Mouse (Mus musculus): ENCODE data around the gene Dab1. TPM values are rescaled to one million over a fixed set of nuclear protein-coding genes. Genes with fewer than 3 reads are reported as not detected.

Dab1 gene
- polyA plus RNA-seq, 1 experiment: 1.5 TPM

GRCm38 (mm10) chr4:104436411-104436810 is 817.3 kb downstream of the Dab1 start:
- H3K4me1 ChIP-seq (ENCODE audit: control insufficient read depth, insufficient read depth, low read length): no peaks in the 10 kb centered on the region
- TF ChIP-seq POLR2A (IDR thresholded peaks at IDR 0.05; ENCODE audit: borderline replicate concordance, control insufficient read depth, low read depth, low read length): no peak
- no peak for TF ChIP-seq CTCF (IDR thresholded peaks at IDR 0.05; ENCODE audit: control insufficient read depth, insufficient read depth, low read length)
- H3K27ac ChIP-seq (ENCODE audit: control insufficient read depth, insufficient read depth, low read depth, low read length, poor library complexity): no peak overlapping the region
- WGBS: 79% methylated on average over 4 of the region's 4 CpGs
- no peak overlapping the region for H3K4me3 ChIP-seq (replicated peaks; ENCODE audit: control insufficient read depth, low read depth, low read length)

GRCm38 (mm10) chr4:104438730-104439129 is 819.6 kb downstream of the Dab1 start:
- H3K4me3 ChIP-seq (replicated peaks; ENCODE audit: control insufficient read depth, low read depth, low read length): no peak overlapping the region
- TF ChIP-seq POLR2A (IDR thresholded peaks at IDR 0.05; ENCODE audit: borderline replicate concordance, control insufficient read depth, low read depth, low read length) (no peak), CTCF (IDR thresholded peaks at IDR 0.05; ENCODE audit: control insufficient read depth, insufficient read depth, low read length) (no peak)
- no peak overlapping the region for H3K27ac ChIP-seq (ENCODE audit: control insufficient read depth, insufficient read depth, low read depth, low read length, poor library complexity)
- WGBS: 79% methylated on average over 4 of the region's 4 CpGs
- no peaks in the 10 kb centered on the region for H3K4me1 ChIP-seq (ENCODE audit: control insufficient read depth, insufficient read depth, low read length)

- Histone ChIP-seq H3K4me3 (replicated peaks; ENCODE audit: control insufficient read depth, low read depth, low read length) (no peak overlapping the region), H3K27ac (ENCODE audit: control insufficient read depth, insufficient read depth, low read depth, low read length, poor library complexity) (no peak overlapping the region), H3K4me1 (ENCODE audit: control insufficient read depth, insufficient read depth, low read length) (no peaks in the 10 kb centered on the region)
- 71% methylated on average over 3 of the region's 3 CpGs for WGBS
- no peak for TF ChIP-seq POLR2A (IDR thresholded peaks at IDR 0.05; ENCODE audit: borderline replicate concordance, control insufficient read depth, low read depth, low read length)
- no peak for TF ChIP-seq CTCF (IDR thresholded peaks at IDR 0.05; ENCODE audit: control insufficient read depth, insufficient read depth, low read length)
Measured at GRCm38 (mm10) chr4:104439641-104440040, 820.5 kb downstream of the Dab1 start.

- TF ChIP-seq POLR2A (IDR thresholded peaks at IDR 0.05; ENCODE audit: borderline replicate concordance, control insufficient read depth, low read depth, low read length) (no peak), CTCF (IDR thresholded peaks at IDR 0.05; ENCODE audit: control insufficient read depth, insufficient read depth, low read length) (no peak)
- no peak overlapping the region for H3K4me3 ChIP-seq (replicated peaks; ENCODE audit: control insufficient read depth, low read depth, low read length)
- H3K4me1 ChIP-seq (ENCODE audit: control insufficient read depth, insufficient read depth, low read length): no peaks in the 10 kb centered on the region
- no peak overlapping the region for H3K27ac ChIP-seq (ENCODE audit: control insufficient read depth, insufficient read depth, low read depth, low read length, poor library complexity)
- WGBS: 63% methylated on average over 10 of the region's 10 CpGs
Measured at GRCm38 (mm10) chr4:104442925-104443747, 824.0 kb downstream of the Dab1 start.

DNA sequence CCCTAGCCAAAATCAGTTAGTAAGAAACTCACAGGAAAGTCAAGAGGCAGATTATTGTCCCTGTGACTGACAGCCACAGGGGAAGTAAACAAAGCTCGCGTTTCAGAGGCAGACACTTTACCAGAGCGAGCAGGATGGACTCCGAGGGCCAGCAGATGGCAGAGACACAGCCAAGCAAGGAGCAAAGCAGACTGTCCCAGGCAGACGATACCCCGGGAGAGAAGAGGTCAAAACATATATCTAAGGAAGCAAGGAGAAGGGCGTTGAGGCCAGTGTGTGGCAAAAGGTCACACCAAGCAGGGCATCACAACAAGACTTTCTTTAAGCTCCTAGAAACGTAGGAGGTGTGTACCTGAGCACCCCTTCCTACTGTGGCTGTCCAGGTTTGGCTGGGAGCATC is 824.6 kb downstream of the Dab1 start:
- Histone ChIP-seq H3K4me1 (ENCODE audit: control insufficient read depth, insufficient read depth, low read length) (no peaks in the 10 kb centered on the region), H3K4me3 (replicated peaks; ENCODE audit: control insufficient read depth, low read depth, low read length) (no peak overlapping the region), H3K27ac (ENCODE audit: control insufficient read depth, insufficient read depth, low read depth, low read length, poor library complexity) (no peak overlapping the region)
- TF ChIP-seq POLR2A (IDR thresholded peaks at IDR 0.05; ENCODE audit: borderline replicate concordance, control insufficient read depth, low read depth, low read length) (no peak), CTCF (IDR thresholded peaks at IDR 0.05; ENCODE audit: control insufficient read depth, insufficient read depth, low read length) (no peak)
- 32% methylated on average over 8 of the region's 8 CpGs for WGBS

DNA sequence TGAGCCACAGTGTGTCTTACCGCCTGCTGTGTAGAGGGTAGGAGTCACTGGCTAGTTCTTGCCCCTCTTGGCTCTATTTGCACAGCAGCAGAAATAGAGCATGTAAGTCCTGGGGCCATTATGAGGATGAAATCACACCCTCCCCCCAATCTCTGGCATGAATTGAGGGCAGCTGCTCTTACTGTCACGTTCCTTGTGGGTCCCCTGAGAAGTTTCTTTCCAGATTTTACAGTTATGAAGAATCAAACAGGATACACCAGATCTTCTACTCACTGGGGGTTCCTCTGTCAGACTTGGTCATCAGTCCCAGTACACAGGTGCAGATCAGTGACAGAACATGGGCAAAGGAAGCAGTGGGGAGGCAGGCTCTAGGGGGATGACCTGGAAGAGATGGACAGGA is 825.8 kb downstream of the Dab1 start:
- 83% methylated on average over 2 of the region's 2 CpGs for WGBS
- H3K27ac ChIP-seq (ENCODE audit: control insufficient read depth, insufficient read depth, low read depth, low read length, poor library complexity): no peak overlapping the region
- no peaks in the 10 kb centered on the region for H3K4me1 ChIP-seq (ENCODE audit: control insufficient read depth, insufficient read depth, low read length)
- no peak overlapping the region for H3K4me3 ChIP-seq (replicated peaks; ENCODE audit: control insufficient read depth, low read depth, low read length)
- TF ChIP-seq POLR2A (IDR thresholded peaks at IDR 0.05; ENCODE audit: borderline replicate concordance, control insufficient read depth, low read depth, low read length): no peak
- TF ChIP-seq CTCF (IDR thresholded peaks at IDR 0.05; ENCODE audit: control insufficient read depth, insufficient read depth, low read length): no peak

- Histone ChIP-seq H3K27ac (ENCODE audit: control insufficient read depth, insufficient read depth, low read depth, low read length, poor library complexity) (no peak overlapping the region), H3K4me3 (replicated peaks; ENCODE audit: control insufficient read depth, low read depth, low read length) (no peak overlapping the region), H3K4me1 (ENCODE audit: control insufficient read depth, insufficient read depth, low read length) (no peaks in the 10 kb centered on the region)
- 81% methylated on average over 1 of the region's 1 CpGs for WGBS
- TF ChIP-seq CTCF (IDR thresholded peaks at IDR 0.05; ENCODE audit: control insufficient read depth, insufficient read depth, low read length) (no peak), POLR2A (IDR thresholded peaks at IDR 0.05; ENCODE audit: borderline replicate concordance, control insufficient read depth, low read depth, low read length) (no peak)
Measured at GRCm38 (mm10) chr4:104448199-104448598, 829.0 kb downstream of the Dab1 start.

DNA sequence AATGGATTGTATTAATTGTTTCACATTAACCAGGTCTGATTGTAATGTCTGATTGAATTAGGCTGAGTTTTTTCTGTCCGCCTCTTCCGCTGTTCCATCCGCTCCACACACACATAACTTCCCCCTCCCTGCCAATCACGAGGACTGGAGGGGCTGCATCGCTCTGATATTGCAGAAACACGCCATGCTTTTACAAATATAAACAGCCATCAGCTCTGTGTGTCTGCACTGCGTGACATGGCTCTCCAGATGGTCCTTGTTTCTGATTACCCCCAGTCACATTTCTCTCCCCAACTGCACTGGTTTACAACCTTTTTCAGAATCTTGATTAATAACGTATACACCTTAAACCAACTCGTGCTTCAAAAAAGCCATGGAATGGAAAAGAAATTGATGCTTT is 831.5 kb downstream of the Dab1 start:
- Histone ChIP-seq H3K4me1 (ENCODE audit: control insufficient read depth, insufficient read depth, low read length) (no peaks in the 10 kb centered on the region), H3K4me3 (replicated peaks; ENCODE audit: control insufficient read depth, low read depth, low read length) (no peak overlapping the region), H3K27ac (ENCODE audit: control insufficient read depth, insufficient read depth, low read depth, low read length, poor library complexity) (no peak overlapping the region)
- 74% methylated on average over 9 of the region's 9 CpGs for WGBS
- TF ChIP-seq CTCF (IDR thresholded peaks at IDR 0.05; ENCODE audit: control insufficient read depth, insufficient read depth, low read length): no peak
- no peak for TF ChIP-seq POLR2A (IDR thresholded peaks at IDR 0.05; ENCODE audit: borderline replicate concordance, control insufficient read depth, low read depth, low read length)
